Mouse (Mus musculus): ENCODE results near the gene Strc. TPM values are rescaled to one million over a fixed set of nuclear protein-coding genes. Genes with fewer than 3 reads are reported as not detected.

The Strc gene
- 0.13 and 0.23 TPM in 2 replicates for total RNA-seq (2023)

DNA sequence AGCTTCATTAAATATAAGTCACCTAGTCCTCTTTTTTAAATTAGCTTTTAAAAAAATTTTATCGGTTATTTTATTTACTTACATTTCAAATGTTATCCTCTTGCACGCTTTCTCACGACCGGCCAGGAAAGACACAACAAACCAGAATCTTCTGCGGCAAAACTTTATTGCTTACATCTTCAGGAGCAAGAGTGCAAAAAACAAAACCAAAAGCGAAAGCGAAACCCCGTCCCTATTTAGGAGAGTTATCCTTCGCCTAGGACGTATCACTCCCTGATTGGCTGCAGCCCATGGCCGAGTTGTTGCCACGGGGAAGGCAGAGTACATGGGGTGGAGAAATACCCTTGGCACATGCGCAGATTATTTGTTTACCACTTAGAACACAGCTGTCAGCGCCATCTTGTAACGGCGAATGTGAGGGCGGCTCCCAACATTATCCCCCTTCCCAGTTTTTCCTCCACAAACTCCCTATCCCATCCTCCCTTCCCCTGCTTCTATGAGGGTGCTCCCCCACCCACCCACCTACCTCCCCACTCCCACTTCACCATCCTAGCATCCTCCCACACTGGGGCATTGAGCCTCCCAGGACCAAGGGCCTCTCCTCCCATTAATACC is at the start of gene Strc:
Strc (minus strand) TSS at position 208 of the 615 bp plus-strand sequence.

DNA sequence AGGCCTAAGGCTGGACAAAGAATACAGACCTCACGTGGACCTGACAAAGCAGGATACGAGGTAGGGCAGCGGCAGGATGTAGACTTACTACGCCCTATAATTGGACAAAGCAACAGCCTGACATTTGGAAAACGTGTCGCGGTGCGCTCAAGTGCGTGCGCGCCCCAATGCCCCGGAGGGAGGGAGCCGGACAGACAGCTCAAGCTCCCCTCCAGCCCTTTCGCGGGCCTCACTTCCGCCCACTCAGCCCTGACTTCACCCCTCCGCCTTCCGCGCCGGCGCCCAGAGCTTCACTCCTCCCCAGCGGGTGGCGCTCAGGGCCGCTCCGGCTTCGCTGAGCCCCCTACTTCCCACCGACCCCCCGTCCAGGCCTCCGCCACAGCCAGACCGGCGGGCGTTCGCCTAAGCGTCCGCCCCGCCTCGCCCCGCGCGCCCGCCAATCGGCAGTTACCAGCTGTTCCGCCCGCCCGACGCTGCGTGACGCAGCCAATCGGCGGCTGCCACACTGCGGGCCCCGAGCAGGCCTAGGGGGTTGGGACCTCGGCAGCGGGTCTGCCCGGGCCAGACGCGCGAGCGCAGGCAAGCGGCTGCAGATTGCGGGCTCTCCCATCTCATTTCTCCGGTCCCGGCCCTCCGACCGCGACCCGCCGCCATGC is 26.5 kb upstream of the Strc start, which contains the start of the genes Pdia3 and Catsper2:
Pdia3 (plus strand) TSS at position 389 of the 656 bp plus-strand sequence.
Catsper2 (minus strand) TSS at position 406 of the 656 bp plus-strand sequence.

DNA sequence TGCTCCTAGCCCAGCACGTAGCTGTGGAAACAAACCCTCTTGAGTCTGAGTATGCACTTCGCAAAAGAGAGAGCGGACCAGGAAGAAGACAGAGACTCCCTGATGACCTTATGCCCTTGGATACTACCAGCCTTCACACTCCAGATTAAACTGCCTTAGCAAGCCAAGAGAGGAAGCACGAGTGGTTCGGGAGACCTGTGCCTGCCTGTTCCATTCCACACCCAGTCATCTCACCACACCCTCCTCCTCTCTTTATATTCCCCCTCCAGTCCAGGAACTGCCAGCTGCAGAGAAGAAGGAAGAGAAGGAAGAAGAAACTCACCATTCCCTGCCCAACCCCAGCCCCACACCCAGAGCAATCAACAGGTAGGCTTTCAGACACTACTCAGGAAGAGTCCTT is 29.5 kb downstream of the Strc start, which contains the start of gene Ckmt1:
Ckmt1 (plus strand) TSS at position 221 of the 400 bp plus-strand sequence.

DNA sequence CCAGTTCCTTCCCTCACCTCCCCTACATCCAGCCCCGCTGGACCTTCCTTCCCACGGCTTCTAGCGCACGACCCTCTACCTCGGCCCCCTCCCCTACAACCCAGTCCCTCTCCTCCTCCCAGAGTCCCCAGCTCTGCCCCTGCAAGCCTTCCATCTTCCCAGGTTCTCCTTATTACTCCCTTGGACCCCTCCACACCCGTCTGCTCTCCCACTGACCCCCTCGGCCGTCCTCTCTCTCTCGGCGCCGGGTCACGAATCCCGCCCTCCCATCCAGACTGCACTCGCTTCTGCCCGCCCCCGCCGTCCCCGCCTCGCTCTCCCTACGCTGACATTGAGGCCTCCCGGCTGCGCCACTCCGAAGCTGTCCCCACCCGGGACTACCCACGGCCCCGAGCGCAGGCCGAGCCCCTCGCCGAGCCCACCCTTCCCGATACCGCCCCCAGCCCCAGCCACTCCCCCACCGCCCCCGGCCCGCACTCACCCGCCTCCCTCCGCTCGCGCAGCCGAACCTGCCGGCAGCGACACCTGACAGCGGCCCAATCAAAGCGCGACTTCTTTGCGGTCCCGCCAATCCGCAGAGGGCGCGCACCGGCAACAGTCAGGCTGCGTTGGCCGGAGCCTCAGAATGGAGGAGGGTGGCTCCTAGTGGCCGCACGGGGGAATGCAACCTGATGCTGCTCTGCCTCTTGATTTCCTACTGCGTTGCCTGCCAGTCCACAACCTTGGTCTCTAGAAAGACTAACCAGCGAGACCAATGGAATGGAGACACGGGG is 32.0 kb downstream of the Strc start, which contains the start of gene Ppip5k1:
Ppip5k1 (minus strand) TSS at position 577 of the 773 bp plus-strand sequence.

Other genes with a start within 250 kb of the Strc start
- 2.3 and 2.4 TPM in 2 replicates for gene Adal, start 246.7 kb downstream of the Strc start, total RNA-seq (2023)
- gene Lcmt2, start 246.5 kb downstream of the Strc start, total RNA-seq (2023) = 4.1 and 7.0 TPM in 2 replicates
- 29.3 and 37.9 TPM in 2 replicates for gene Tubgcp4, start 216.5 kb downstream of the Strc start, total RNA-seq (2023)
- gene Zscan29, start 216.0 kb downstream of the Strc start, total RNA-seq (2023) = 43.5 and 43.8 TPM in 2 replicates
- 31.7 and 41.2 TPM in 2 replicates for gene Trp53bp1, start 115.8 kb downstream of the Strc start, total RNA-seq (2023)
- gene Map1a, start 97.6 kb downstream of the Strc start, total RNA-seq (2023) = 0.06 and 0.11 TPM in 2 replicates
- gene Ppip5k1, start 31.8 kb downstream of the Strc start, total RNA-seq (2023) = 12.3 and 12.7 TPM in 2 replicates
- not detected in 2 replicates for gene Ckmt1, start 29.5 kb downstream of the Strc start, total RNA-seq (2023)
- 145 and 153 TPM in 2 replicates for gene Pdia3, start 26.6 kb upstream of the Strc start, total RNA-seq (2023)
- gene Catsper2, start 26.6 kb upstream of the Strc start, total RNA-seq (2023) = 0.48 and 2.4 TPM in 2 replicates
- gene Ell3, start 57.1 kb upstream of the Strc start, total RNA-seq (2023) = not detected in 2 replicates
- gene Serf2, start 62.0 kb upstream of the Strc start, total RNA-seq (2023) = 261 and 363 TPM in 2 replicates
- 25.7 and 30.2 TPM in 2 replicates for gene Hypk, start 66.1 kb upstream of the Strc start, total RNA-seq (2023)
- not detected in 2 replicates for gene Serinc4, start 69.6 kb upstream of the Strc start, total RNA-seq (2023)
- 38.0 and 38.4 TPM in 2 replicates for gene Mfap1b, start 86.9 kb upstream of the Strc start, total RNA-seq (2023)
- 38.0 and 44.8 TPM in 2 replicates for gene Mfap1a, start 119.5 kb upstream of the Strc start, total RNA-seq (2023)
- gene Wdr76, start 119.6 kb upstream of the Strc start, total RNA-seq (2023) = 12.0 and 18.0 TPM in 2 replicates

All from neutrophil, adult 65 days (primary cell).